Mouse (Mus musculus) lung, adult 2 months (tissue): Measurements from ENCODE around the gene G6pc3.

ENCODE experiments used
- CTCF ChIP-seq: fragments of 200-500 bp; IDR thresholded peaks from 2 replicates; pipeline ENCODE4 v1.5.1; 2011; ENCODE audit warnings: mild to moderate bottlenecking, low read length, control low read depth; ENCODE audit not compliant: insufficient read depth
- POLR2A ChIP-seq: fragments of 200-500 bp; IDR thresholded peaks from 2 replicates; pipeline ENCODE4 v1.6.1; 2011; ENCODE audit warnings: low read depth, mild to moderate bottlenecking, control low read depth, low read length, borderline replicate concordance; ENCODE audit errors: extremely low read depth

GRCm38 (mm10) chr11:102147213-102147989 lies 42.0 kb upstream of the G6pc3 start:
- TF ChIP-seq CTCF (no peak), POLR2A (no peak)
